Mouse (Mus musculus) kidney, adult 2 months (tissue): Measurements from ENCODE around the gene Opn1mw. TPM values are rescaled to one million over a fixed set of nuclear protein-coding genes. Genes with fewer than 3 reads are reported as not detected.
A peak's percentile ranks its signal among the peaks of the same experiment; 100 is the strongest.
"Not testable (repeated sequence)": the region's sequence is repeated elsewhere in the genome, so short reads cannot be mapped to it uniquely, and the experiment has no call there.

ENCODE experiments used
- DNase-seq: peaks from one replicate; pipeline ENCODE4 v3.0.0; 2021
- H3K27ac ChIP-seq: fragments of 200-500 bp; 2 replicates; pipeline ENCODE4 v1.5.1; 2012; ENCODE audit warnings: low read depth, low read length, control low read depth, inconsistent platforms; ENCODE audit not compliant: insufficient read depth
- H3K27me3 ChIP-seq: fragments of 200-500 bp; replicated peaks from 2 replicates; pipeline ENCODE4 v1.6.1; 2012; ENCODE audit warnings: mild to moderate bottlenecking, moderate library complexity, low read length, inconsistent platforms; ENCODE audit not compliant: control insufficient read depth, insufficient read depth
- H3K36me3 ChIP-seq: fragments of 200-500 bp; 2 replicates; pipeline ENCODE4 v1.6.1; 2012; ENCODE audit warnings: mild to moderate bottlenecking, moderate library complexity, low read length, inconsistent platforms; ENCODE audit not compliant: control insufficient read depth, insufficient read depth
- H3K4me1 ChIP-seq: fragments of 200-500 bp; 2 replicates; pipeline ENCODE4 v1.6.1; 2011; ENCODE audit warnings: low read length; ENCODE audit not compliant: control insufficient read depth, insufficient read depth
- H3K4me3 ChIP-seq: fragments of 200-500 bp; 2 replicates; pipeline ENCODE4 v1.5.1; 2011; ENCODE audit warnings: mild to moderate bottlenecking, low read depth, low read length, control low read depth; ENCODE audit not compliant: insufficient read depth
- CTCF ChIP-seq: fragments of 200-500 bp; conservative IDR thresholded peaks from 2 replicates; pipeline ENCODE4 v1.5.1; 2011; ENCODE audit warnings: low read depth, mild to moderate bottlenecking, control low read depth, low read length, moderate library complexity, mixed read lengths; ENCODE audit not compliant: insufficient read depth, insufficient read length
- POLR2A ChIP-seq: fragments of 200-500 bp; IDR thresholded peaks from one replicate; pipeline ENCODE4 v1.6.1; 2011; ENCODE audit warnings: low read depth, low read length, control low read depth
- WGBS: fragments of 180-500 bp; shearing (Covaris S2); methylation state at CpG from one replicate; pipeline ENCODE4 v1.1.7; 2018; 5-methylcytosine and 5-hydroxymethylcytosine counted together
- polyA plus RNA-seq: library from polyadenylated mRNA; depleted of rRNA; stranded (reverse); fragments of >200 nt; gene quantifications from 2 replicates; pipeline ENCODE4 v1.2.3, GENCODE M21; 2012; rRNA removed

Gene Opn1mw
- polyA plus RNA-seq, 1 experiment: not detected

DNA sequence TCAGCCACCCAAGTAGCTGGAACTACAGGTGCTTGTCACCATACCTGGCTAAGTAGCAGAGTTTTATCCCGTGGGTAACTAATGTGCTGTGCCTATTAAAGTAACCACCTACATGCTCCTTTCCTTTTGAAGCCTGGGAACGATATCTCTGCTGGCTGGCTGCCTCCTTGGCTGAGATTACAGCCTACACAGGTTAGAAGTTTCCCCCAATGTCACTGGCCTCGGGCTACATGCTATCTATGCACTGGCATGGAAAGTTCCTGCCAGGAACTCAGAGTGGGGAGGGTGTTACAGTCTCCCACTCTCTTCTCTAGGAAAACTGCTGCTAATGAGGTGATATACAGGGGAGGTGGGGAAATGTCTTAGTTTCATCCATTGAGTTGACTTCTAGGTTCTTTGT, 18.5 kb upstream of the Opn1mw start:
- DNase-seq: no peak
- Histone ChIP-seq H3K4me1 (no peaks in the 10 kb centered on the region), H3K36me3 (no peaks in the 10 kb centered on the region), H3K4me3 (no peak overlapping the region), H3K27me3 (no peaks in the 10 kb centered on the region), H3K27ac (no peak overlapping the region)
- WGBS: 44% methylated on average over 3 of the region's 3 CpGs
- TF ChIP-seq POLR2A: no peak
- TF ChIP-seq CTCF: no peak

DNA sequence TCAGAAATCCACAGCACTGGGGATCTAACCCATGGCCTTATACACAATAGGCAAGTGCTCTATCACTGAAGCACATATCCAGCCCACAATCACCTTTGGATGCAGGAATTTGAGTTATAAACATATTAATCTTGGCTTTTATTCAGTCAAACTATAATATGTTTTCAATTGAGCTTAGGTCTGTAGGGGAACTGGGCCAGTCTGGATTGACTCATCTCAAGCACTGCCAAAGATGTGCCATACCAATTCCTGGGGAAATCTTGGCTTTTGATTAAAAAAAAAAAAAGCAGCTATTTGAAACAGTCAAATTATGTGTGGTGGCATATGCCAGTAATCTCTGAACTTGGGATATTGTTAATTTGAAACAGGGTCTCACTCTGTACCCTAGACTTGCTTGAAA, 13.2 kb upstream of the Opn1mw start:
- Histone ChIP-seq H3K27ac (no peak overlapping the region), H3K36me3 (no peaks in the 10 kb centered on the region), H3K4me3 (no peak overlapping the region), H3K27me3 (no peaks in the 10 kb centered on the region), H3K4me1 (no peaks in the 10 kb centered on the region)
- DNase-seq: no peak
- TF ChIP-seq POLR2A: no peak
- no peak for TF ChIP-seq CTCF

DNA sequence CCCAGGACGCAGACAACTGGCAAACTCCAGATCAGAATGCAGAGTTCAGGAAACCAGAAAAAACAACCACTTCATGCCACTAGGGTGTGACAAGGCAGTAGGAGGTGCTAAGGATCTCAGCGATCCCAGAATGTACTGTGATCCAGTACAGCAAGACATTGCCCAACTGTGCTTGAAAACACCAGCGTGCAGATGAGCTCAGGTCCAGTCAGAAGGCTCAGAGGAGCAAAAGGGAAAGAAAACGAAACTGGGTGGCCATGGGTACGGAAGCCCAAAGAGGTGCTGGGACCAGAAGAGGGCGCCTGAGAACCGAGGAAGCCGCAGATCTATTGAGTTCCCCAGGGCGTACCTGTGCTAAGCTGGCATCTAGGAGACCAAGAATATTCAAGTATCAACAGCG, 11.8 kb upstream of the Opn1mw start:
- peak; percentile 60 for TF ChIP-seq CTCF
- TF ChIP-seq POLR2A: no peak
- no peaks in the 10 kb centered on the region for H3K4me1 ChIP-seq
- no peak overlapping the region for H3K27ac ChIP-seq
- 1% methylated on average over 8 of the region's 10 CpGs for WGBS
- DNase-seq: peak; percentile 71
- H3K27me3 ChIP-seq: no peaks in the 10 kb centered on the region
- H3K36me3 ChIP-seq: no peaks in the 10 kb centered on the region
- H3K4me3 ChIP-seq: peak overlapping the region; percentile 60

DNA sequence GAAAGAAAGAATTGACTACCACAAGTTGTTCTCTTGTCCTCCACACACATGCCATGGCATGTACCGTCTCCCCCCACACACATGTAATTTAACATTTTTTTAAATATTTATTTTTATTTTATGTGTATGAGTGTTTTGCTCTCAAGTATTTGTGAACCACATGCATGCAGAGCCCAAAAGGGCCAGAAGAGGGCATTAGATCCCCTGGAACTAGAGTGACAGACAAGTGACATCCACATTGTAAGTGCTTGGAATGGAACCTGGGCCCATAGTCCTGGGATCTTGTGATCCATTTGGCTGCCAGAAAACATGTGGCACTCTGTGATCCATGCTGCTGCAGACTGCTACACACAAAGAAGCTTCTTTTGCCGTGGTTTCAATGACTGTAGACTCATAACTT, 2.3 kb upstream of the Opn1mw start:
- 75% methylated on average over 2 of the region's 2 CpGs for WGBS
- DNase-seq: peak; percentile 14
- H3K27me3 ChIP-seq: no peaks in the 10 kb centered on the region
- TF ChIP-seq POLR2A (no peak), CTCF (0 out of 2 replicates have a peak, but pooled peaks have one; percentile 12)
- no peaks in the 10 kb centered on the region for H3K4me1 ChIP-seq
- no peak overlapping the region for H3K4me3 ChIP-seq
- H3K27ac ChIP-seq: no peak overlapping the region
- H3K36me3 ChIP-seq: no peaks in the 10 kb centered on the region

GRCm38 (mm10) chrX:74135263-74135662, 8.0 kb downstream of the Opn1mw start, which contains the start of gene Mecp2:
Gene Mecp2, minus strand, starts transcription at chrX:74135363.
- not testable (repeated sequence) for H3K27me3 ChIP-seq, DNase-seq, H3K4me1 ChIP-seq, H3K27ac ChIP-seq, H3K4me3 ChIP-seq, H3K36me3 ChIP-seq
- WGBS: 32% methylated on average over 1 of the region's 1 CpGs

DNA sequence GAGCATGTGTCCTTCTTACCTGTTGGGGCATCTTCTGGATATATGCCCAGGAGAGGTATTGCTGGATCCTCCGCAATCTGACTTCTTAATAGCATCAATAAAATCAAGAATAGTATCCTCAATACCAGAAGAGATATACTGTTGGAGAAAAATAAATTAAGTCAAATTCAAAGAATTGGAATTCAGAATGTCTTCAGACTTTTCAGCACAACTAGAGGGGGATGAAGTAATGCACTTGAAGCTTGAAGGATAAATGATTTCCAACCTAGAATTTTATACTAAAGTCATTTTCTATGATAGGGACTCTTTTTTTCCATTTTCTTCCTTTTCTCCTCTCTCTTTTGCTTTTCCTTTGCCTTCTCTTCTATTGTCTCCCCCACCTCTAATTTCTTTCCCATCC, 40.5 kb downstream of the Opn1mw start, which contains the start of gene Tex28:
Gene Tex28 (minus strand): TSS at position 101 of the 400 bp plus-strand sequence.
- Histone ChIP-seq H3K27ac (no peak within 1 kb of the TSS), H3K4me1 (no peaks in the 10 kb centered on the region), H3K27me3 (no peaks in the 10 kb centered on the region), H3K4me3 (no peak within 1 kb of the TSS), H3K36me3 (no peaks in the 10 kb centered on the region)
- WGBS: 96% methylated on average over 1 of the region's 1 CpGs
- TF ChIP-seq POLR2A (no peak), CTCF (no peak)
- no peak for DNase-seq

- Histone ChIP-seq H3K36me3 (no peaks in the 10 kb centered on the region), H3K4me3 (no peak within 1 kb of the TSS), H3K27me3 (no peaks in the 10 kb centered on the region), H3K27ac (no peak within 1 kb of the TSS), H3K4me1 (no peaks in the 10 kb centered on the region)
- 93% methylated on average over 17 of the region's 17 CpGs for WGBS
- TF ChIP-seq CTCF: no peak
- no peak for DNase-seq
These were observed 49.7 kb downstream of the Opn1mw start, which contains the start of gene Tktl1 for GRCm38 (mm10) chrX:74176959-74177358. Gene Tktl1, plus strand, starts transcription at chrX:74177259.

Other genes with a start within 250 kb of the Opn1mw start
- 35.3 and 41.0 TPM in 2 replicates for gene Avpr2, start 235.4 kb upstream of the Opn1mw start, polyA plus RNA-seq
- 26.5 TPM in 2 replicates for gene L1cam, start 231.4 kb upstream of the Opn1mw start, polyA plus RNA-seq
- 8.9 and 15.5 TPM in 2 replicates for gene Arhgap4, start 205.6 kb upstream of the Opn1mw start, polyA plus RNA-seq
- gene Naa10, start 205.5 kb upstream of the Opn1mw start, polyA plus RNA-seq: 61.3 and 69.7 TPM in 2 replicates
- 125 and 144 TPM in 2 replicates for gene Renbp, start 196.6 kb upstream of the Opn1mw start, polyA plus RNA-seq
- 34.3 and 37.3 TPM in 2 replicates for gene Hcfc1, start 161.1 kb upstream of the Opn1mw start, polyA plus RNA-seq
- gene Irak1, start 103.5 kb upstream of the Opn1mw start, polyA plus RNA-seq: 91.7 and 131 TPM in 2 replicates
- 6.8 and 7.0 TPM in 2 replicates for gene Mecp2, start 7.9 kb downstream of the Opn1mw start, polyA plus RNA-seq
- gene Tex28, start 40.4 kb downstream of the Opn1mw start, polyA plus RNA-seq: not detected in 2 replicates
- gene Tktl1, start 49.8 kb downstream of the Opn1mw start, polyA plus RNA-seq: not detected in 2 replicates
- gene Flna, start 122.4 kb downstream of the Opn1mw start, polyA plus RNA-seq: 125 and 161 TPM in 2 replicates
- 41.1 and 45.2 TPM in 2 replicates for gene Emd, start 127.2 kb downstream of the Opn1mw start, polyA plus RNA-seq
- gene Rpl10, start 143.3 kb downstream of the Opn1mw start, polyA plus RNA-seq: 1,301 and 1,460 TPM in 2 replicates
- gene Taz, start 154.4 kb downstream of the Opn1mw start, polyA plus RNA-seq: 79.6 and 104 TPM in 2 replicates
- gene Dnase1l1, start 154.9 kb downstream of the Opn1mw start, polyA plus RNA-seq: 26.0 and 26.1 TPM in 2 replicates
- 382 and 458 TPM in 2 replicates for gene Atp6ap1, start 169.6 kb downstream of the Opn1mw start, polyA plus RNA-seq
- 120 and 150 TPM in 2 replicates for gene Gdi1, start 177.5 kb downstream of the Opn1mw start, polyA plus RNA-seq
- gene Fam50a, start 185.6 kb downstream of the Opn1mw start, polyA plus RNA-seq: 13.1 and 17.7 TPM in 2 replicates
- 5.8 and 7.3 TPM in 2 replicates for gene Plxna3, start 201.6 kb downstream of the Opn1mw start, polyA plus RNA-seq
- gene Lage3, start 226.2 kb downstream of the Opn1mw start, polyA plus RNA-seq: 78.3 and 81.7 TPM in 2 replicates
- gene Ubl4a, start 245.8 kb downstream of the Opn1mw start, polyA plus RNA-seq: 43.3 and 50.4 TPM in 2 replicates
- 13.9 and 17.4 TPM in 2 replicates for gene Slc10a3, start 245.9 kb downstream of the Opn1mw start, polyA plus RNA-seq